Mouse (Mus musculus) frontal cortex, adult (tissue): ENCODE measurements around the gene Ctrc.

ENCODE experiments used
- ATAC-seq: cut with Nextera tagmentation; 2 replicates; pipeline ENCODE4 v1.9.2; 2017; ENCODE audit warnings: mild to moderate bottlenecking, moderate library complexity, mixed read lengths; ENCODE audit not compliant: low TSS enrichment

Gene Ctrc

DNA sequence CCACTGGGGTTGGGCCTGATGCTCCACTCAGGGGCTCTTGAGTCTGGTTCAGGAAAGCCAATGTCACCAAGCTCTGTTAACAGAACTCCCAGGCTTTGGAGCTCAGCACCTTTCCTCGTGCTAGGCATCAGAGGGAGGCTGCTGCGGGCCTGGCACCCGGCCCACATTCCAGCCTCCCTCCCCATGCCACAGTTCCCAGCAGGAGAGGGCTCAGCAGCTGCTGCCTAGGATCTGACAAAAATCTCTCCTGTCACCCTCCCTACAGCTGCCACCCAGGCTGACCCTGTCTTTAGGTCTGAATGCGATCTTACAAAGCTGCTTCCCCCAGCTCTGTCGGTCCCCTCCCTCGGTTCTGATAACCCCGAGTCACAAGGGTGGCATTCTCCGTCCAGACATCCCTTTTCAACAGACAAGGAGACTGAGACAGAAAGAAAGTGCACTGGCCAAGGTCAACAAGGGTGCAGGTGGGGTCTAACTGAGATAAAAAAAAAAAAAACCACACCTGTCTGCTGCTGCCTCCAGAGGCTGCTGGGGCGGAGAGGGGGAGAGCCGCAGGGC lies 20.9 kb upstream of the Ctrc start:
- peak; percentile 28; the same call in 1 of the 2 replicates for ATAC-seq

DNA sequence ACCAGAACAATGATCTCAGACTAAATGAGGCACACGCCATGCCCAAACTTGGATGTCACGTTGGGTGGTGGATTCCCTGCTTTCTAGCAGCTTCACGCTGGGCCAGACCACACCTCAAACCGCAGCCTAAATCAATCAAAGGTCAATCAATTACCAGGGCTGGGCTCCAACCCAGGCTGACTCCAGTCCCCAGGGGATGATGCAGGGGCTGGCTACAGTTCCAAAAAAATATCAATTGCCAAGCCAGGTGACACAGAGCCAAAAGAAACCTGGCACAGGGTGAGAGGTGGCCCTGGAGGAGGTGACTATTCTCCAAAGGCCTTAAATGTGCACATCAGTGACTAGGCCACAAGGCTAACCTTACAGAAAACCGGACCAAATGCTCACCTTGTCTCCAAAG lies 19.4 kb upstream of the Ctrc start:
- ATAC-seq: no peak

GRCm38 (mm10) chr4:141865006-141865405 lies 18.8 kb upstream of the Ctrc start:
- ATAC-seq: peak; percentile 34

DNA sequence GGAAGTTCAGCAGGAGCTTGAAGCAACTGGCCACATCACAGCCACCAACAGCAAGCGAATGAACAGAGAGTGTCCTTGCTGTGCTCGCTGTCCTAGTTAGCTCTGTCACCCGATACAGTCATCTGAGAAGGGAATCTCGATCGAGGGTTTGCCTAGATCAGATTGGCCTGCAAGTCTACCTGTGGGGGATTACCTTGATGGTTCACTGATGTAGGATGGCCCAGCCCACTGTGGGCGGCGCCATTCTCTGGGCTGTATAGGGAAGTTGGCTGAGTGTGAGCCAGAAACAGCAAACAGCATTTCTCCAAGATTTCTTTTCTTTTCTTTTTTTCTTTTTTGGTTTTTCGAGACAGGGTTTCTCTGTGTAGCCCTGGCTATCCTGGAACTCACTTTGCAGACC lies 18.3 kb upstream of the Ctrc start:
- ATAC-seq: no peak

- ATAC-seq: no peak
These were observed 17.6 kb upstream of the Ctrc start for GRCm38 (mm10) chr4:141863726-141864280.

DNA sequence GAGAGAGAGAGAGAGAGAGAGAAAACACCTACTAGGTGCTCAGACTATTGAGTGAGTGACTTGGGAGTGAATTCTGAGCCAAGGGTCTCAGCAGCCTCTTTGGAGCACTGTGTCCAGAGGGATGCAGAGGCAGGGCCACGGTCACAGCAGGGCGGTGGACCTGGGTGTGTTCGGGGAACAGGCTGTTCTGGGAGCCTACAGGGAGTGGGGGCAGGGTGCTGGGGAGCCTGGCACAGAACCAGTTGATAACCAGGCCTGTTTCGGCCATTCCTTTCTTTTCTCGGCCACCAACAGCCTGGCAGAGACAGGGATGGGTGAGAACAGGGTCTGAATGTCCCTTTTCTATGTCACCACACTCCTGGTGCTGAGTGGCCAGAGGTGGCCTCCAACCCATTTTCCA lies 16.7 kb upstream of the Ctrc start:
- ATAC-seq: no peak

GRCm38 (mm10) chr4:141861591-141862295 lies 15.6 kb upstream of the Ctrc start:
- ATAC-seq: no peak

DNA sequence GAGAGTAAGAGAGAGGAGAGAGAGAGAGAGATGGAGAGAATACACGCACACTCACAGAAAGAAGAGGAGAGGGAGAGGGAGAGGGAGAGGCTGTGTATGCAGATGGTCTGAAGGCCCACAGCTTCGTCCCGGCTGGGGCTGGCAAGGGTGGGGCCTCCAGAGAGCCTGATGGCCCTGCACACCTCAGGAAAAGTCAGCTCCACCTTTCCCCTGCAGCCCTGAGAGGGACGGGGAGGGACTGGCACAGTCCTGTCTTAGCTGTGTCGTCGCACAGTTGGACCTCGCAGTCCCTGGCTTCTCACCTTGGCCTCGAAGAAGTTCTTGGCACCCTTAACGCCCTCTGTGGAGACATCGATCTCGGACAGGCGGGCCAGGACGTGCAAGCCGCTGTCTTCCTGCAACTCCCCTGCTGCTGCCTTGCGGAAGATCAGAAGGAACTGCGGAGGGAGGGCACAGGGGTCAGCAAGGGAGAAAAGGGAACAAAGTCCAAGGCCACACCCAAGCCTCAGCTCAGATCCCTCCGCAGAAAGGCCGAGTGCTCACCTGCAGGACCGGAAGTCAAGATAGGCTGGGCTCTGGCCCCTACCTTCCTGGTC lies 14.2 kb upstream of the Ctrc start:
- no peak for ATAC-seq

- no peak for ATAC-seq
These were observed 13.2 kb upstream of the Ctrc start for GRCm38 (mm10) chr4:141859351-141859750.

- ATAC-seq: no peak
These were observed 12.3 kb upstream of the Ctrc start for GRCm38 (mm10) chr4:141858501-141858900.

DNA sequence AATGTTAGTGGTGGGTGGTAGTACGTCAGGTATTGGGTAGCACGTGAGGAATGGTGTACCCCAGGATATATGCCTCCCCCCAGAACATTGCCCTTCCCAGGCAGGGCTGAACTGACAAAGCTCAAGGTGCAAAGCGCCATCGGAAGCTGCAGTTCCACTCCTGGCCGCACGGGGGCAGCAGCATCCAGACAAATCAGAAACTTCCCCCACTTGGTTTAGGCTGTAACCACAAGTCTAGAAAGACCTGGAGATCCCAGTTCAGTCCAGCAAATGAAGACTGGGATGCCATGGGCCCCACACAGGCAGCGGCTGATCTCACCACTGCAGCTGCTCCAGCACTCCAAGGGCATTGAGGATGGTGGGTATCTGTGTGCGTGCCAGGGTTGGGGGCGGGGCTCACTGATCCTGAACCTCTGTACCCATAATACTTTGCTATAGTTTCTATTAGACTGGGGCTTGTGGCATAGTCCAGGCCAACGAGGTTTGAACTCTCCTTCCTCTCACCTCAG lies 11.3 kb upstream of the Ctrc start:
- peak; percentile 68 for ATAC-seq

DNA sequence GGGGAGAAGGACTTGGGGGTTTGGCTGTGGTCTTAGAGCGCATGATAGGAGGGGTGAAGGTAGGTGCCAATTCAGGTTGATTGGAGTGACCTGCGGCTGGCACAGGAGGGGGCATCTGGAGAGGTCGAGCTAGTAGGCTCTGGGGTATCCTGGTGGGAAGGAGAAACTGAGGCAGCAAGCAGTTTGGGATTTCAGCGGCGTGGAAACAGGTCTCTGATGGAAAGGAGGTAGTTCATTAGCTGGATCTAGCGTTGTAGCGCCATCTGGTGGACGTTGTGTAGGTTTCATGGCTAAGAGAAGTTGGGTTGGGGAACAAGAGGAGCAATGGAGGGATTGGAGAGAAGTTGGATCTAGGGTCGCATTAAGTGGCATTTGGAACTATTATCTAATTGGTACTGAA lies 7.3 kb upstream of the Ctrc start:
- ATAC-seq: no peak

DNA sequence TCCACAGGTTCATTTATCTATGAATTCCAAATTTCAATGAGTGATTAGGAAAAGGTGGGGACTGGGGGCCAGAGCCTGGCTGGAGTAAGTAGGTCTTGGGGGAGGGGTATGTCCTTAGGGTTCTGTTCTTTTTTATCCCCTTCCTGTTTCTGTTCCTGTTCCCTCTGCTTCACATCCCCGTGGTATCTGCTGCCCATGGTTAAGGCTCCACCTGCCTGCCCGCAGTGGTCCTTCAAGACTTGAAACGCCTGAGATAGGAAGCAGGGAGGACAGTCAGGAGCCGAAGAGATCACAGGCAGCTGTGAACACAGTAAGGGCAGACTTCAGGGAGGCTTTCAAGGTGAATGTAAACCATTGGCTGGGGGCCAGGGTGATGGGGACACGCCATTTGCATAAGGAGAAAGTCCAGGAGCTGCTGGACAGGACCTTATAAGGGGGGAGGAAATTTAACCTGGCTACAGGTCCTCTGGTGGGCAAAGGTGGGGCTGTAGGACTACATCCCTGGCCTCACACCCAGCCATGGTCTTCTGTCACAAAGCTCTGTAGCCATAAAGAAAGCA lies 11.5 kb downstream of the Ctrc start:
- no peak for ATAC-seq

DNA sequence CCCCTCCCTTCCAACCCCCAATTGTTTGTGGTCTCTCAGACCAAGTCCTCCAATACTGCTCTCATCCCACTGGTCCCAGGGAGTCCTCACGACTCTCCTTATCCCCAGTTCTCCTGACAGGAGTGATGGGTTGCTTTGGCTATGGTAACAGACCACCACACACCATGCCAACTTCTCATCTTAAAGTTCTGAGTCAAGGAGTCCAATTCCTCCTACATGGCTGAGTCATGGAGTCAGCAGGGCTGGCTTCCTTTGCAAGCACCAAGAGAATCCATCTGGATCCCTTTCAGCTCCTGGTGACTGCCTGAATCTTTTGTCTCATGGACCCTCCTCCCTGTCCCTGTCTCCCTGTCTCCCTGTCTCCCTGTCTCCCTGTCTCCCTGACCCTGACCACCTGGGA lies 12.2 kb downstream of the Ctrc start:
- peak; percentile 95 for ATAC-seq

DNA sequence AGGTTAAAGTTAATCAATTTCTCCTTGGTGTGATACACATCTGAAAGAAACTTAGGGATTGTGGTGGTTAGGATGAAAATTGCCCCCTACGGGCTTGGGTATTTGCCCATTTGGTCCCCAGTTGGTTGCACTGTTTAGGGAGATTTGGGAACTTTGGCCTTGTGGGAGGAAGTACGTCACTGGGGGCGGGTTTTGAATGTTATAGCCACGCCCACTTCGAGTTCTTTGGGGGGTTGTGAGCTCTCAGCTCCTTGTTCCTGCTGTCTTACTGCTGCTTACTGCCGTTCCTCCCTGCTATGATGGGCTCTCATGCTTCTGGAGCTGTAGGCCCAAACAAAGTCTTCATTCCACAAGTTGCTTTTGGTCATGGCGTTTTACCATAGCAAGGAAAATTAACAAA lies 14.8 kb downstream of the Ctrc start:
- no peak for ATAC-seq

- no peak for ATAC-seq
These were observed 15.8 kb downstream of the Ctrc start for GRCm38 (mm10) chr4:141830381-141830780.

DNA sequence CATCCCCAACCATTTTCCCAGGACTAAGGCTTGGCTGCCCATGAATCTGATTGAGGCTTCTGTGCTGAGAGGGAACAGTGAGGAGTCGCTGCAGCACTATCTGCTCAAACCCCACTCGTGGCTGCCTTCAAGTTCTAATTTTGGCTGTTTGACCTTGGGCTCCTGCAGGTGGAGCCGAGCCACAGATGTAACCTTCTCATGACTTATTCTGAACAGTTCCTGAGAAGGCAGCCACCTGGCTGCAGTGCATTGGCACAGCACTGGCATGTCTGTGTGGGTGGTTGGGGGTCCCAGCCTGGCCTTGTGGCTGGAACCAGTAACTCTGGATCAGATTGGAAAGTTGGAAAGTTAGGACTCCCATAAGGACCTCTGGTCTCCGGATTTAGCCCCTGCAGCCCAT lies 18.0 kb downstream of the Ctrc start:
- no peak for ATAC-seq

DNA sequence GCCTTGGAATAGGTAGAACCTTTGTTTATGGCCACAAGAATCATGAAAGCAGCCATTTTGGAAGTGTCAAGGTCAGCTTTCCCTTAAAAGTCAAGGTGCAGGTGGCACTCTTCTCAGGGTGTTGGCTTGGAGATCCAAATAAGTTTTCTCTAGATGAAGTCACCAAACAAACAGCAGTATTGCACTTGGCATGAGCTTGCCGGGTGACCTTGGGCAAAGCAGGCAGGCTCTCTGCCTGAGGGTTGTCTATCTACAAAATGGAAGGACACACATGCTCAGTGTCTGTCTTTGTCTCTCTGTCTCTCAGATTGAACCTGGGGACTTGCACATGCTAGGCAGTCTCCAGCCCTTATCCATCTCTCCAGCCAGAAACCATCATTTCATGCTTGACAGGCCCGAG lies 18.8 kb downstream of the Ctrc start:
- no peak for ATAC-seq

- ATAC-seq: no peak
These were observed 20.1 kb downstream of the Ctrc start, which contains the start of gene Cela2a for GRCm38 (mm10) chr4:141826060-141826459. Cela2a (minus strand) TSS chr4:141826160.

- no peak for ATAC-seq
These were observed 23.2 kb downstream of the Ctrc start for GRCm38 (mm10) chr4:141822979-141823378.

- ATAC-seq: no peak
These were observed 24.1 kb downstream of the Ctrc start for GRCm38 (mm10) chr4:141822089-141822488.

DNA sequence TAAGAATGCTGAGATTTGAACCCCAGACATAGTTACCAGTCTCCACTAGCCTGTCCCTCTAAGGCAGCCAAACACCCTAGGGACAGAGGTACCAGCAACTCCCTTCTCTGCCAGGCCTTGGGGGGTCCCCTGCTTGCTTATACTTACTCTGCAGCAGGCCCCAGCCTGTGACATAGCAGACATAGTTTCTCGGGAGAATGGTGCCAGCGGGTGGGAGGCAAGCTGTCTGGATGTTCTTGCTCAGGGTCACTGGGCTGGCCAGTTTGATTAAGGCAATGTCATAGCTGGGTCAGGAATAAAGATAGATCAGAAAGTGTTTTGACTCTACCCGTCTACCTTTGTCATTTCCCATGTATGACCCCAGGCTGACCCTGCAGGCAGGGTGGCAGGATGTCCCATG lies 25.0 kb downstream of the Ctrc start:
- no peak for ATAC-seq

DNA sequence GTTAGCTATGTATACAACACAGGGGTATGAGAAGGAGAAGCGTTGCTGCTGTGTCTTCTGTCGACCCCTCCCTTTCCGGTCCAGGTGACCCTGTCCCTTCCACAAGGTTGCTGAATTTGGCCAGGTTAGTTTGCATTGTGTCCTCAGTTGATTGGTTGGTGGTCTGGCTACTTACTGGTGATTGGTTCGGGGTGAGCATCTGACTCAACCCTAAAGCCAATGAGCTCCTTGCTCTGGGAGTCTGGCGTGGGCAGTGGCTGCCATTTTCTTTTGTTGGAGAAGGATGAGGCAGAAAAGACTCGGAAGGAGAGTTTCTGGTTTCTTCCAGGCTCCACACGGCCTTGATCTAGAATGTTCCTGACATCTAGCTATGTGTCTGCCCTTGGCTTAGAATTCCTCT lies 26.8 kb downstream of the Ctrc start:
- no peak for ATAC-seq
